Mouse (Mus musculus) right cerebral cortex, postnatal 10 days (tissue): Measurements from ENCODE around the gene Tspan32.
A peak's percentile ranks its signal among the peaks of the same experiment; 100 is the strongest.

Source experiments
- DNase-seq, 2 experiments: peaks; one replicate each; pipeline ENCODE4 v3.0.0; 2021; ENCODE audit warnings: low spot score in 2 of 2

Tspan32 gene

GRCm38 (mm10) chr7:143033581-143033980 lies 28.7 kb downstream of the Tspan32 start:
- peak in 1 of 2 experiments; percentile 53 for DNase-seq

- no peak for DNase-seq
Measured at GRCm38 (mm10) chr7:143034112-143034511, 29.3 kb downstream of the Tspan32 start.

- no peak for DNase-seq
Measured at GRCm38 (mm10) chr7:143034519-143035450, 29.9 kb downstream of the Tspan32 start.

GRCm38 (mm10) chr7:143036787-143037186 lies 31.9 kb downstream of the Tspan32 start:
- DNase-seq = no peak

- no peak for DNase-seq
Measured at GRCm38 (mm10) chr7:143037306-143037705, 32.5 kb downstream of the Tspan32 start.

GRCm38 (mm10) chr7:143038174-143038931 lies 33.5 kb downstream of the Tspan32 start:
- no peak for DNase-seq

GRCm38 (mm10) chr7:143040561-143040960 lies 35.7 kb downstream of the Tspan32 start:
- DNase-seq = no peak

GRCm38 (mm10) chr7:143041138-143041822 lies 36.4 kb downstream of the Tspan32 start:
- no peak for DNase-seq

GRCm38 (mm10) chr7:143042089-143042488 lies 37.2 kb downstream of the Tspan32 start:
- no peak for DNase-seq

GRCm38 (mm10) chr7:143042897-143043300 lies 38.1 kb downstream of the Tspan32 start:
- no peak for DNase-seq

- DNase-seq = no peak
Measured at GRCm38 (mm10) chr7:143044049-143044825, 39.4 kb downstream of the Tspan32 start.

- DNase-seq = no peak
Measured at GRCm38 (mm10) chr7:143044826-143045206, 40.0 kb downstream of the Tspan32 start.

- DNase-seq = no peak
Measured at GRCm38 (mm10) chr7:143046358-143046757, 41.5 kb downstream of the Tspan32 start.

GRCm38 (mm10) chr7:143049331-143049730 lies 44.5 kb downstream of the Tspan32 start:
- DNase-seq = peak in 1 of 2 experiments; percentile 25

GRCm38 (mm10) chr7:143049841-143050816 lies 45.3 kb downstream of the Tspan32 start:
- DNase-seq = peak in 1 of 2 experiments; percentile 30

- DNase-seq = no peak
Measured at GRCm38 (mm10) chr7:143051316-143051715, 46.5 kb downstream of the Tspan32 start.

- peak; percentile 87 to 91 for DNase-seq
Measured at GRCm38 (mm10) chr7:143052626-143053007, 47.8 kb downstream of the Tspan32 start, which contains the start of gene Cd81. Gene Cd81 (plus strand): TSS chr7:143052739.

- DNase-seq = peak; percentile 84 to 87
Measured at GRCm38 (mm10) chr7:143053008-143053899, 48.4 kb downstream of the Tspan32 start.
